Mouse (Mus musculus): ENCODE data around the gene Dbnl.
A peak's percentile ranks its signal among the peaks of the same experiment; 100 is the strongest.

GRCm38 (mm10) chr11:5788056-5789014, at the start of gene Dbnl:
- TF ChIP-seq EP300 (IDR thresholded peaks at IDR 0.05; ENCODE audit: low read depth) (no peak), CTCF (IDR thresholded peaks at IDR 0.05; ENCODE audit: low read depth) (peak; percentile 92)

Measured in liver, postnatal 0 days (tissue).